Mouse (Mus musculus): ENCODE measurements around the gene Sppl3. TPM values are rescaled to one million over a fixed set of nuclear protein-coding genes. Genes with fewer than 3 reads are reported as not detected.
A peak's percentile ranks its signal among the peaks of the same experiment; 100 is the strongest.

Sppl3 gene
- total and polyA plus RNA-seq, 3 experiments: 14.3 to 29.2 (median 14.9) TPM

GRCm38 (mm10) chr5:115126578-115127312 is 115.8 kb downstream of the Sppl3 start:
- no peak overlapping the region for H3K4me3 ChIP-seq (replicated peaks in 1 of 3; ENCODE audit: low read depth in 2 of 3, low read length in 2 of 3, poor library complexity in 1 of 3)
- in situ Hi-C loops (cut with MboI; ENCODE audit: low pct_ligation_motif_present, low pct_unique_long_range_greater_than_20kb, low sequenced_read_pairs): loop anchor here (5.0 kb wide), 2 partner anchors 41 to 111 kb away; partner anchors contain the start of gene Pop5
- no peak overlapping the region for H3K9ac ChIP-seq (ENCODE audit: insufficient read depth, low read depth)
- no peaks in the 10 kb centered on the region for H3K9me3 ChIP-seq (replicated peaks; ENCODE audit: low read length)
- peaks cover 7 to 43% of the 10 kb centered on the region in 2 experiments for H3K4me1 ChIP-seq (ENCODE audit: control insufficient read depth in 1 of 2, insufficient read depth in 2 of 2)
- dilution Hi-C loops (cut with MboI; ENCODE audit: extremely low pct_ligation_motif_present, extremely low pct_unique_long_range_greater_than_20kb, low sequenced_read_pairs): no loop called here
- peak; percentile 60 for DNase-seq (ENCODE audit: extremely low read depth)
- H3K27me3 ChIP-seq (replicated peaks): no peaks in the 10 kb centered on the region
- peaks cover 54 to 82% of the 10 kb centered on the region in 2 experiments for H3K36me3 ChIP-seq (replicated peaks in 1 of 2; ENCODE audit: control insufficient read depth in 1 of 2, insufficient read depth in 1 of 2, low read length in 1 of 2)
- TF ChIP-seq GABPA (IDR thresholded peaks at IDR 0.05; ENCODE audit: insufficient replicate concordance, low read depth, low read length) (no peak), SMC3 (IDR thresholded peaks at IDR 0.05; ENCODE audit: low read depth, low read length) (no peak), MAZ (IDR thresholded peaks at IDR 0.05; ENCODE audit: low read depth, low read length) (no peak), MEF2A (IDR thresholded peaks at IDR 0.05; ENCODE audit: borderline replicate concordance, low read depth, low read length) (no peak), ZMIZ1 (IDR thresholded peaks at IDR 0.05; ENCODE audit: low read depth, low read length) (no peak), MAX (IDR thresholded peaks at IDR 0.05; ENCODE audit: low read length) (peak; percentile 39; the same call in 1 of the 2 replicates), JUN (IDR thresholded peaks at IDR 0.05; ENCODE audit: insufficient read depth, low read depth, low read length) (no peak), KAT2A (IDR thresholded peaks at IDR 0.05; ENCODE audit: insufficient replicate concordance, low read length) (no peak), UBTF (IDR thresholded peaks at IDR 0.05; ENCODE audit: low read depth, low read length) (no peak), USF1 (IDR thresholded peaks at IDR 0.05; ENCODE audit: low read depth, low read length) (peak; percentile 63), TCF12 (IDR thresholded peaks at IDR 0.05; ENCODE audit: low read depth, low read length) (no peak), TBP (conservative IDR thresholded peaks at IDR 0.05; ENCODE audit: low read depth, low read length) (no peak), RAD21 (IDR thresholded peaks at IDR 0.05; ENCODE audit: low read depth, low read length) (no peak), MAFK (IDR thresholded peaks at IDR 0.05; ENCODE audit: insufficient replicate concordance, low read length) (no peak), HCFC1 (IDR thresholded peaks at IDR 0.05; ENCODE audit: low read depth, low read length) (no peak), ZC3H11A (IDR thresholded peaks at IDR 0.05; ENCODE audit: low read depth, low read length) (no peak), CHD2 (IDR thresholded peaks at IDR 0.05; ENCODE audit: low read length) (no peak), NELFE (IDR thresholded peaks at IDR 0.05; ENCODE audit: low read depth, low read length) (no peak), NRF1 (IDR thresholded peaks at IDR 0.05; ENCODE audit: low read depth, low read length) (no peak), ZKSCAN1 (IDR thresholded peaks at IDR 0.05; ENCODE audit: borderline replicate concordance, low read depth, low read length) (no peak), BHLHE40 (IDR thresholded peaks at IDR 0.05; ENCODE audit: low read depth, low read length) (peak; percentile 70), POLR2AphosphoS2 (IDR thresholded peaks at IDR 0.05; ENCODE audit: low read depth, low read length) (no peak), CHD1 (IDR thresholded peaks at IDR 0.05; ENCODE audit: low read depth, low read length) (no peak), PAX5 (IDR thresholded peaks at IDR 0.05; ENCODE audit: low read length) (no peak), E2F4 (IDR thresholded peaks at IDR 0.05; ENCODE audit: insufficient replicate concordance, low read depth, low read length) (no peak), JUND (conservative IDR thresholded peaks at IDR 0.05; ENCODE audit: low read depth, low read length) (no peak), ELF1 (IDR thresholded peaks at IDR 0.05; ENCODE audit: low read depth, low read length) (no peak), RCOR1 (conservative IDR thresholded peaks at IDR 0.05; ENCODE audit: low read depth, low read length) (no peak), SIN3A (IDR thresholded peaks at IDR 0.05; ENCODE audit: low read length) (no peak), CTCF (conservative IDR thresholded peaks at IDR 0.05 in 1 of 2, IDR thresholded peaks at IDR 0.05 in 1 of 2; ENCODE audit: low read depth in 2 of 2, low read length in 2 of 2) (no peak), POLR2A (IDR thresholded peaks at IDR 0.05; ENCODE audit: low read depth, low read length) (no peak), USF2 (conservative IDR thresholded peaks at IDR 0.05; ENCODE audit: low read depth, low read length) (peak; percentile 47), IRF4 (IDR thresholded peaks at IDR 0.05; ENCODE audit: low read depth, low read length) (no peak), MYC (IDR thresholded peaks at IDR 0.05; ENCODE audit: low read depth, low read length) (no peak), ETS1 (conservative IDR thresholded peaks at IDR 0.05; ENCODE audit: low read depth, low read length) (0 out of 2 replicates have a peak, but pooled peaks have one; percentile 7), MXI1 (IDR thresholded peaks at IDR 0.05; ENCODE audit: low read depth, low read length) (no peak)
- H3K27ac ChIP-seq (ENCODE audit: insufficient read depth, low read depth): 0 out of 2 replicates have a peak overlapping the region, but pooled peaks have one; percentile 14
- peaks cover 1% of the 10 kb centered on the region; the same call in 1 of the 2 replicates for H3K79me2 ChIP-seq (replicated peaks; ENCODE audit: control insufficient read depth, extremely low read depth, insufficient read depth, poor library complexity, severe bottlenecking)
- no peak overlapping the region for H3K4me2 ChIP-seq (ENCODE audit: insufficient read depth, low read depth, poor library complexity, severe bottlenecking)

All from CH12.LX (cell line).